Mouse (Mus musculus): ENCODE measurements at regions not wholly inside any gene's neighbourhood (a gene's known extent, or its start where the extent isn't known, plus 50 kb on each side); places are given as distances from the start of the nearest gene placed in this dataset.
A peak's percentile ranks its signal among the peaks of the same experiment; 100 is the strongest.

DNA sequence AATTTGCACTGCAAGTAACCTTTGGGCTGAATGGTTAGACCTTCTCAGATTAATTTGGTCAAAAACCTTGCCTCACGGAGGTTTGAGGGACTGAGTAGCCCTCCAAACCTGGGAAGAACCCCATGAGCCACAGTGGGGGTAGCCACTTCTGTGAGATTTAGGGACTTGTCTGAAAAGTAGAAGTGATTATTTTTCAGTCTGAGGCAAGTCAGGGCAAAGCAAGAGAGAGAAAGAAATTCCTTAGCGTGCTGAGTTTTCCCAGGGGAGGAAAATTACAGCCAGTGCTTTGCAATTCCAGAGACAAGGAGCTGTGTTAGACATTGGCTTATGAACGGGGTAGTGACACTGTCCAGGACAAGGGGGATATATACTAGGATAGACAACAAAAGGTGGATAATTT lies 1962.1 kb upstream of the Lrrc6 start:
- Histone ChIP-seq H3K4me3 (ENCODE audit: low read depth, low read length) (no peak overlapping the region), H3K9ac (ENCODE audit: low read depth, low read length) (no peak overlapping the region), H3K9me3 (ENCODE audit: control insufficient read depth, low read length) (no peaks in the 10 kb centered on the region), H3K27me3 (ENCODE audit: control insufficient read depth, insufficient read depth, low read length) (no peaks in the 10 kb centered on the region), H3K4me1 (replicated peaks; ENCODE audit: control insufficient read depth, insufficient read depth, low read length) (no peaks in the 10 kb centered on the region), H3K27ac (ENCODE audit: low read depth, low read length) (no peak overlapping the region), H3K4me2 (replicated peaks; ENCODE audit: low read depth, low read length) (no peak overlapping the region), H3K36me3 (ENCODE audit: control insufficient read depth, insufficient read depth, low read length) (no peaks in the 10 kb centered on the region)
- DNase-seq (ENCODE audit: low spot score): no peak
- 72% methylated on average over 3 of the region's 3 CpGs for WGBS
- ATAC-seq (ENCODE audit: low FRiP score): no peak

GRCm38 (mm10) chr15:68457239-68457638 lies 1956.5 kb upstream of the Lrrc6 start:
- H3K27me3 ChIP-seq (ENCODE audit: control insufficient read depth, insufficient read depth, low read length): no peaks in the 10 kb centered on the region
- H3K36me3 ChIP-seq (ENCODE audit: control insufficient read depth, insufficient read depth, low read length): no peaks in the 10 kb centered on the region
- H3K4me1 ChIP-seq (replicated peaks; ENCODE audit: control insufficient read depth, insufficient read depth, low read length): no peaks in the 10 kb centered on the region
- WGBS: 65% methylated on average over 2 of the region's 2 CpGs
- DNase-seq (ENCODE audit: low spot score) (no peak), ATAC-seq (ENCODE audit: low FRiP score) (no peak)
- H3K9ac ChIP-seq (ENCODE audit: low read depth, low read length): no peak overlapping the region
- H3K27ac ChIP-seq (ENCODE audit: low read depth, low read length): no peak overlapping the region
- H3K4me3 ChIP-seq (ENCODE audit: low read depth, low read length): no peak overlapping the region
- no peak overlapping the region for H3K4me2 ChIP-seq (replicated peaks; ENCODE audit: low read depth, low read length)
- H3K9me3 ChIP-seq (ENCODE audit: control insufficient read depth, low read length): no peaks in the 10 kb centered on the region

DNA sequence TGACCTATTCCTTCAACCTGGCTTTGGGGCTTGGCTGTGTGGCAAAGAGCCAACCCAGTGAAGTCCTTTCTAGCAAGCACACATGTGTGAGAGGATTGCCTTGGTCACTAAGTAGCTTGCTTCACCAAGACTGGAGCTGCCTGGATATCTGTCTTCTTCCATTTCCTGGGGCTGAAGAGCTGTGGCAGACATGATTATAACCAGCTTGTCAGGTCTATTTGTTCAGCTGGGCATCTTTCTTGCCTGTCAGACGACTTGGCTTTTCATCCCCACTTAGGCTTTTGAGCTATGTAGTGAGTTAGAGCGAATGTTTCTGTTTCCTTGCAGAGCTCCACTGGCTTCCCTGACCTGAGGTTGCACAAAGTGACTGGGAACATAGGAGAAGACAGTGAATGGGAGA lies 1951.3 kb upstream of the Lrrc6 start:
- H3K4me1 ChIP-seq (replicated peaks; ENCODE audit: control insufficient read depth, insufficient read depth, low read length): no peaks in the 10 kb centered on the region
- DNase-seq (ENCODE audit: low spot score) (peak; percentile 3), ATAC-seq (ENCODE audit: low FRiP score) (no peak)
- H3K36me3 ChIP-seq (ENCODE audit: control insufficient read depth, insufficient read depth, low read length): no peaks in the 10 kb centered on the region
- 47% methylated on average over 2 of the region's 2 CpGs for WGBS
- no peak overlapping the region for H3K27ac ChIP-seq (ENCODE audit: low read depth, low read length)
- H3K4me2 ChIP-seq (replicated peaks; ENCODE audit: low read depth, low read length): no peak overlapping the region
- H3K27me3 ChIP-seq (ENCODE audit: control insufficient read depth, insufficient read depth, low read length): no peaks in the 10 kb centered on the region
- H3K4me3 ChIP-seq (ENCODE audit: low read depth, low read length): no peak overlapping the region
- H3K9me3 ChIP-seq (ENCODE audit: control insufficient read depth, low read length): no peaks in the 10 kb centered on the region
- no peak overlapping the region for H3K9ac ChIP-seq (ENCODE audit: low read depth, low read length)

GRCm38 (mm10) chr15:68445341-68445740 lies 1944.6 kb upstream of the Lrrc6 start:
- Histone ChIP-seq H3K27ac (ENCODE audit: low read depth, low read length) (no peak overlapping the region), H3K4me1 (replicated peaks; ENCODE audit: control insufficient read depth, insufficient read depth, low read length) (no peaks in the 10 kb centered on the region), H3K4me3 (ENCODE audit: low read depth, low read length) (no peak overlapping the region), H3K4me2 (replicated peaks; ENCODE audit: low read depth, low read length) (no peak overlapping the region), H3K9ac (ENCODE audit: low read depth, low read length) (no peak overlapping the region), H3K9me3 (ENCODE audit: control insufficient read depth, low read length) (no peaks in the 10 kb centered on the region), H3K36me3 (ENCODE audit: control insufficient read depth, insufficient read depth, low read length) (no peaks in the 10 kb centered on the region), H3K27me3 (ENCODE audit: control insufficient read depth, insufficient read depth, low read length) (no peaks in the 10 kb centered on the region)
- ATAC-seq (ENCODE audit: low FRiP score): no peak
- 89% methylated on average over 7 of the region's 7 CpGs for WGBS
- DNase-seq (ENCODE audit: low spot score): no peak

DNA sequence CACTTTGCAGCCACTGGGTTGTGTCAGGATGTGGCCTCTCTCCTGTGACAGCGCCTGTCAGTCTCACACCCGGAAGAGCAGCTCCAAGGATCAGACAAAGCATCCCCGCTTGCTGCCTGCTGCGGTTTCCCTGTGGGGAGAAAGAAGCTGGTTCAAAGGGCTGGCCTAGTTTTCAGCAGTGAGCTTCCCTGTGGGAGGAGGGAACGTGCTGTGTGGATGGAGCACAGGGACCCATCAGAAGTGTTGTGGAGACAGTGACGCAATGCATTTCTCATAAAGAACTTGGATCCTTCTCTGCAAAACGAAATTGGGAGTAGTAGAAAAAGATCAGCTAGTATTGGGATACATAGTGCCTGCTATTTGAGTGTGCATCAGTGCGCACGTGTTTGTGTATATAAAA lies 1939.9 kb upstream of the Lrrc6 start:
- ATAC-seq (ENCODE audit: low FRiP score) (no peak), DNase-seq (ENCODE audit: low spot score) (no peak)
- 58% methylated on average over 9 of the region's 9 CpGs for WGBS
- H3K36me3 ChIP-seq (ENCODE audit: control insufficient read depth, insufficient read depth, low read length): no peaks in the 10 kb centered on the region
- no peak overlapping the region for H3K4me2 ChIP-seq (replicated peaks; ENCODE audit: low read depth, low read length)
- no peak overlapping the region for H3K9ac ChIP-seq (ENCODE audit: low read depth, low read length)
- no peaks in the 10 kb centered on the region for H3K27me3 ChIP-seq (ENCODE audit: control insufficient read depth, insufficient read depth, low read length)
- H3K27ac ChIP-seq (ENCODE audit: low read depth, low read length): no peak overlapping the region
- H3K4me3 ChIP-seq (ENCODE audit: low read depth, low read length): no peak overlapping the region
- H3K9me3 ChIP-seq (ENCODE audit: control insufficient read depth, low read length): no peaks in the 10 kb centered on the region
- no peaks in the 10 kb centered on the region for H3K4me1 ChIP-seq (replicated peaks; ENCODE audit: control insufficient read depth, insufficient read depth, low read length)

DNA sequence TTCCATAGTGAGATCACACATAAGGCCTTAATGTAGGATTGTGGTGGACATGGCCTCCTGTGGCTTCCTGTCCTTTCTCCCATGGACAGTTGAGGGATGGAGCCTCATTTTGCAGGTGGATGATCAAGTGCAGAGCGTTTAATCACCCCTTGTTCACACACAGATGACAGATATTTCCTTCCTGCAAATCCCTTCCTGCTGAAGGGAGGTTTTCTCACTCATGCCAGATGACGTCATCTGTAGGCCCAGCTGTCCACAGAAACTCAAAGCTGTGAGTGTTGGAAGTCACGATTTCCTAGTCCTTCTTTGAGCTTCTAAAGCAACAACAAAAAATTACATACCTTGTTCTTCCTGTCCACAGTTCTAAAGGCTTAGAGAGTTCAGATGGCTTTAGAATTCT lies 1935.3 kb upstream of the Lrrc6 start:
- Histone ChIP-seq H3K4me2 (replicated peaks; ENCODE audit: low read depth, low read length) (no peak overlapping the region), H3K4me3 (ENCODE audit: low read depth, low read length) (no peak overlapping the region), H3K36me3 (ENCODE audit: control insufficient read depth, insufficient read depth, low read length) (no peaks in the 10 kb centered on the region), H3K9ac (ENCODE audit: low read depth, low read length) (no peak overlapping the region), H3K9me3 (ENCODE audit: control insufficient read depth, low read length) (no peaks in the 10 kb centered on the region), H3K27ac (ENCODE audit: low read depth, low read length) (no peak overlapping the region), H3K27me3 (ENCODE audit: control insufficient read depth, insufficient read depth, low read length) (no peaks in the 10 kb centered on the region), H3K4me1 (replicated peaks; ENCODE audit: control insufficient read depth, insufficient read depth, low read length) (no peaks in the 10 kb centered on the region)
- DNase-seq (ENCODE audit: low spot score): no peak
- WGBS: 75% methylated on average over 3 of the region's 3 CpGs
- ATAC-seq (ENCODE audit: low FRiP score): no peak

DNA sequence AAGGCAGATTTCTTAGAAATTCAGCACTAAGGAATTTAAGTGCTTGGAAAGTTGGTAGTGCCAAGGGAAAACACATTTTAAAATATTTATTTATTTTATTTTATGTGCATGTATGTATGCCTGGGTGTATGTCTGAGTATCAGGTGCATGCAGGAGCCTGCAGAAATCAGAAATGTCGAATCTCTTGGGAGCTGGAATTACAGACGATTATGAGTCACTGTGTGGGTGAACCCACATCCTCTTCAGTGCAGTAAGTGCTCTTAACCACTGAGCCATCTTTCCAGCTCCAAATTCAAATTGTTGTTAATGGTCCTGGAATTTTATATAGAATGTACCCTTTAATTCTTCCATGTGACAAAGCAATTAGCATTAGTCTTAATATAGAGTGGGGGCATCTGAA lies 1930.5 kb upstream of the Lrrc6 start:
- H3K4me3 ChIP-seq (ENCODE audit: low read depth, low read length): no peak overlapping the region
- WGBS: 80% methylated on average over 2 of the region's 2 CpGs
- no peak overlapping the region for H3K9ac ChIP-seq (ENCODE audit: low read depth, low read length)
- no peak for ATAC-seq (ENCODE audit: low FRiP score)
- no peaks in the 10 kb centered on the region for H3K36me3 ChIP-seq (ENCODE audit: control insufficient read depth, insufficient read depth, low read length)
- no peak for DNase-seq (ENCODE audit: low spot score)
- H3K27ac ChIP-seq (ENCODE audit: low read depth, low read length): no peak overlapping the region
- H3K9me3 ChIP-seq (ENCODE audit: control insufficient read depth, low read length): no peaks in the 10 kb centered on the region
- H3K4me1 ChIP-seq (replicated peaks; ENCODE audit: control insufficient read depth, insufficient read depth, low read length): no peaks in the 10 kb centered on the region
- no peak overlapping the region for H3K4me2 ChIP-seq (replicated peaks; ENCODE audit: low read depth, low read length)
- no peaks in the 10 kb centered on the region for H3K27me3 ChIP-seq (ENCODE audit: control insufficient read depth, insufficient read depth, low read length)

GRCm38 (mm10) chr15:68430486-68430885 lies 1929.8 kb upstream of the Lrrc6 start:
- H3K27me3 ChIP-seq (ENCODE audit: control insufficient read depth, insufficient read depth, low read length): no peaks in the 10 kb centered on the region
- no peaks in the 10 kb centered on the region for H3K9me3 ChIP-seq (ENCODE audit: control insufficient read depth, low read length)
- peak; percentile 33 for DNase-seq (ENCODE audit: low spot score)
- no peak overlapping the region for H3K27ac ChIP-seq (ENCODE audit: low read depth, low read length)
- no peak overlapping the region for H3K4me2 ChIP-seq (replicated peaks; ENCODE audit: low read depth, low read length)
- H3K9ac ChIP-seq (ENCODE audit: low read depth, low read length): no peak overlapping the region
- H3K36me3 ChIP-seq (ENCODE audit: control insufficient read depth, insufficient read depth, low read length): no peaks in the 10 kb centered on the region
- ATAC-seq (ENCODE audit: low FRiP score): no peak
- 74% methylated on average over 4 of the region's 4 CpGs for WGBS
- H3K4me3 ChIP-seq (ENCODE audit: low read depth, low read length): no peak overlapping the region
- H3K4me1 ChIP-seq (replicated peaks; ENCODE audit: control insufficient read depth, insufficient read depth, low read length): no peaks in the 10 kb centered on the region

- ATAC-seq (ENCODE audit: low FRiP score) (peak; percentile 73), DNase-seq (ENCODE audit: low spot score) (peak; percentile 84)
- Histone ChIP-seq H3K4me1 (replicated peaks; ENCODE audit: control insufficient read depth, insufficient read depth, low read length) (no peaks in the 10 kb centered on the region), H3K27me3 (ENCODE audit: control insufficient read depth, insufficient read depth, low read length) (no peaks in the 10 kb centered on the region), H3K36me3 (ENCODE audit: control insufficient read depth, insufficient read depth, low read length) (no peaks in the 10 kb centered on the region), H3K9me3 (ENCODE audit: control insufficient read depth, low read length) (no peaks in the 10 kb centered on the region), H3K4me2 (replicated peaks; ENCODE audit: low read depth, low read length) (no peak overlapping the region), H3K4me3 (ENCODE audit: low read depth, low read length) (no peak overlapping the region), H3K27ac (ENCODE audit: low read depth, low read length) (no peak overlapping the region), H3K9ac (ENCODE audit: low read depth, low read length) (no peak overlapping the region)
- 19% methylated on average over 6 of the region's 6 CpGs for WGBS
Observed at GRCm38 (mm10) chr15:68428444-68429228, 1927.9 kb upstream of the Lrrc6 start.
